Mouse (Mus musculus): Measurements from ENCODE around the gene Arhgef15.

DNA sequence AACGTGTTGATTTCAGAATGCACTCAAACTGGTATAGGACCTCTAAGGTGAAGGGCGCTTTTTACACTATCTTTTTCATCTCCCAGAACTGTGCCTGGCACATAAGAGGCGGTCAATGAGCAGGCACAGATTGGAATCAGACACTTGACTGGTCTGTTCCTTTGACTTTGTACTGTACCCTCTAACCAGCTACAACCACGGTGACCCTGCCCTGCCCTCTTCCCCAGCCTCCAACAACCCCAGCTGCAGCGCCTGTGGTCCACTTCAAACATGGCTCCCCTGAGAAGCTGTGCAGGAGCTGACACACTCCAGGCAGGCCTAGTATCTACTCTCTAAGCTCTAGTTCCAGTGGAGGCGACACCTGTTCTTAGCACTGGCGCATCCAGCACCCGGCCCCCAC, 14.5 kb downstream of the Arhgef15 start:
- no peak for TF ChIP-seq CTCF (IDR thresholded peaks at IDR 0.05; ENCODE audit: low read depth)
- no peak for TF ChIP-seq EP300 (optimal IDR thresholded peaks at IDR 0.05)
